Mouse (Mus musculus) urinary bladder, postnatal 36 days (tissue): ENCODE data around the gene Rab25.
A peak's percentile ranks its signal among the peaks of the same experiment; 100 is the strongest.

Experiments
- DNase-seq, 2 experiments: peaks; one replicate each; pipeline ENCODE4 v3.0.0; 2022; ENCODE audit warnings: low spot score in 2 of 2, mixed read lengths in 1 of 2

Gene Rab25

GRCm38 (mm10) chr3:88567892-88568291 lies 19.8 kb upstream of the Rab25 start:
- peak in 1 of 2 experiments; percentile 48 for DNase-seq

- DNase-seq = no peak
Measured at GRCm38 (mm10) chr3:88566536-88567061, 18.5 kb upstream of the Rab25 start.

DNA sequence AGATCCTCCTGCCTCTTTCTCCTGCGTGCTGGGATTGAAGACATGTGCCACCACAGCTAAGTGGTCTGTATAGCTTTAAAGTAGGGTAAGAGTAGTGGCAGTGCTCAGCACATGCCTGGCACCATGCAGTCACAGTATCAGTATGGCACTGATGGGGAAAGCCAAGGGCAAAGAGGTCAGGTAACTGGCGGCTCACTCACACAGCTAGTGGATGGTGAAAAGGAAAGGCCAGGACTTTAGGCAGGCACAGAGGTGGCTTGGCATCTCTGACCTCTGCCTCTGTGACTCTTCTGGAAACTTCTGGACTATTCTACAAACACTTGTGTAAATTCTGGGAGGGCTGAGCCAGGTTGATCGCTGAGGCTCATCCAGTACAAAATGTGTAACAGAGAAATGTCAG lies 18.0 kb upstream of the Rab25 start:
- no peak for DNase-seq

DNA sequence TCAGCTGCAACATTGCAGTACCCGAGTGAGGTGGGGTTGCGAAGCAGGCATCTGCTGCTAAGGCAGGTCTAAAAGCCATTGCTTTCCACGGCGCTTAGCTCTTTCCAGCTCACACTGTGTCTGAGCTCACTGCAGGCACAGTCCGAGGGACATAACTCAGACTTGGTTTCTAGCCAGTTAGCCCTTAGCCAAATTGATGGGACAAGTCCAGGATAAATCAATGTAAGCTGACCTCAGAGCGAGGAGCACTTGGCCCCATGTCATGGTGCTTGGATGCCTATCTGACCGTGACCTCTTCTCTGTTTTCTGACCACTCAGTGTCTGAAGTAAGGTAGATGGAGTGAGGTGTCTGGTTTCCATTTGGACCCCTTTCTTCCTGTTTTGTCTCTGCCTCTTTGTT lies 15.9 kb upstream of the Rab25 start:
- no peak for DNase-seq

DNA sequence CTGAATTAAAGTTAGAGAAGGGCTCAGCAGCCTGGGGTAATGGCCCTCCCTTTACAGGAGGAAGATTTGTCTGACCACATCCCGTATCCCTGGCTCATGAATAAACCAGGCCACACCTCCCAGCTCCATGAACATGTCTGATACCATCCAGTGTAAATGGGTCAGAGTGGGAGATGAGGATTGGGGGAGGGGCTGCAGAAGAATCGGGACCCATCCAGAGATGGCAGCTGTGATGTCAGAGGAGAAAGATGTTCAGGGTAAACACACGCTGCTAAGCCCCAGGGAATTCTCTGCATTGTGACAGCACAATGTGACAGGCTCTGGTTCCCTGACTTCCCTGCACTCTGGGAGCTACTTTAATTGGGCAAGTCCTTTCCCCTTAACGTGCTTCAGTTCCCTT lies 15.3 kb upstream of the Rab25 start:
- no peak for DNase-seq

DNA sequence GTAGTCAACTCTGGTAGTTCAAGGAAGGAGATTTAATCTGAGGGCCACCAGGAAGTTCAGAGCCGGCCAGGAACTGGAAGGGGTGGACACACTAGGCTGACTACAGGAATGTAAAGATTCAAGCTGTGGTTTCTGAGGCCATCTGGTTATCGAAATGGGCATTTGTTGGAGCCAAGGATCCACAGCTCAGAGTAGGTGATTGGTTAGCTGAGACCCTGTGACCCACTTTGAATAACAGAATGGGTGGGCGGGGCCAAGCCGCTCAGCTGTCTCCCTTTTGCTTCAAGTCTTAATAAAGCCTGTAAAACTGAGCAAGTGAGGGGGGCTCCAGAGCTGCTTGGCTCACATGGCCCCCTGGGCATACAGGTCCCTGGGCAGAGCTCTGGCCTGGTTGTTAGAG lies 13.9 kb upstream of the Rab25 start:
- no peak for DNase-seq

DNA sequence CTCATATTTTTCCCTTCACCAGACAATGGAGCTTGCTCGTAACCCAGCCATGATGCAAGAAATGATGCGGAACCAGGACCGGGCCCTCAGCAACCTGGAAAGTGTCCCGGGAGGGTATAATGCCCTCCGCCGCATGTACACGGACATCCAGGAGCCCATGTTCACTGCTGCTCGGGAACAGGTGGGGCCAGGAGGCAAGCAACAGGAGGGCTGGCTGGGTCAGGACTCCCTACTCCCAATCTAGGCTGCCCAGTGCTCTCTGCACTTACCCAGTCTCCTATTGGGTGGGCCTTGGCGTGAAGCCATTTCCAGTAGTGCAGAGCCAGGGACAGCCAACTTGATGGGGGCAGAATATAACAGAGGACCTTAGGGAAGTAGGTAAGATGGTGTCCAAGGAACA lies 11.5 kb upstream of the Rab25 start:
- no peak for DNase-seq

DNA sequence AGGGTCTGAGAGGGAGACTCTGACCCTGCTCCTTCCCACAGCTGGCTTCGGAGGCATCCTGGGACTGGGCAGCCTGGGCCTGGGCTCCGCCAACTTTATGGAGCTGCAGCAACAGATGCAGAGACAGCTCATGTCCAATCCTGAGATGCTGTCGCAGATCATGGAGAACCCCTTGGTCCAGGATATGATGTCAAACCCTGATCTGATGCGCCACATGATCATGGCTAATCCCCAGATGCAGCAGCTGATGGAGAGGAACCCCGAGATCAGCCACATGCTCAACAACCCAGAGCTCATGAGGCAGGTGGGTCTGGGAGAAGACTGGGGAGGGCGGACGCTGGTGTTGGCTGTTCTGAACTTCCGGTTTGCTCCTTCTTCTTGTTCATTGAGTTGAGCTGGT lies 8.5 kb upstream of the Rab25 start:
- DNase-seq = no peak

GRCm38 (mm10) chr3:88555731-88556130 lies 7.6 kb upstream of the Rab25 start:
- DNase-seq = no peak

GRCm38 (mm10) chr3:88555069-88555605 lies 7.0 kb upstream of the Rab25 start:
- DNase-seq = no peak

- peak in 1 of 2 experiments; percentile 35 for DNase-seq
Measured at GRCm38 (mm10) chr3:88553880-88554586, 5.9 kb upstream of the Rab25 start.

DNA sequence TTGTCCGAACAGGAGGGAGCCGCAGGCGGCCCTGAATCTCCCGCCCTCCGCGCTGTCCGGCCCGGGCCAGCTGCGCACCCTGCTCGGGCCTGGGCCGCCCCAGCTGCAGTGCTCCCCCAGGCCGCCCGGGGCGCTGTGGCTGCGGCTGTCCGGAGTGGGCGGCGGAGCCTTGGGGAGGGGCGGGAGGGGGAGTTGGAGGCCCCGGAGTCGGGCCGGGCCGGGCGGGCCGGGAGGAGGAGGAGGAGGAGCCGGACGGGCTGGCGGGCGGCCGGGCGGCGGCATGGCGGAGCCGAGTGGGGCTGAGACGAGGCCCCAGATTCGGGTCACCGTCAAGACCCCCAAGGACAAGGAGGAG lies 5.4 kb upstream of the Rab25 start, which contains the start of gene Ubqln4:
TSS of gene Ubqln4 (plus strand) at position 234 of the 355 bp plus-strand sequence.
- peak; percentile 89 to 90 for DNase-seq

DNA sequence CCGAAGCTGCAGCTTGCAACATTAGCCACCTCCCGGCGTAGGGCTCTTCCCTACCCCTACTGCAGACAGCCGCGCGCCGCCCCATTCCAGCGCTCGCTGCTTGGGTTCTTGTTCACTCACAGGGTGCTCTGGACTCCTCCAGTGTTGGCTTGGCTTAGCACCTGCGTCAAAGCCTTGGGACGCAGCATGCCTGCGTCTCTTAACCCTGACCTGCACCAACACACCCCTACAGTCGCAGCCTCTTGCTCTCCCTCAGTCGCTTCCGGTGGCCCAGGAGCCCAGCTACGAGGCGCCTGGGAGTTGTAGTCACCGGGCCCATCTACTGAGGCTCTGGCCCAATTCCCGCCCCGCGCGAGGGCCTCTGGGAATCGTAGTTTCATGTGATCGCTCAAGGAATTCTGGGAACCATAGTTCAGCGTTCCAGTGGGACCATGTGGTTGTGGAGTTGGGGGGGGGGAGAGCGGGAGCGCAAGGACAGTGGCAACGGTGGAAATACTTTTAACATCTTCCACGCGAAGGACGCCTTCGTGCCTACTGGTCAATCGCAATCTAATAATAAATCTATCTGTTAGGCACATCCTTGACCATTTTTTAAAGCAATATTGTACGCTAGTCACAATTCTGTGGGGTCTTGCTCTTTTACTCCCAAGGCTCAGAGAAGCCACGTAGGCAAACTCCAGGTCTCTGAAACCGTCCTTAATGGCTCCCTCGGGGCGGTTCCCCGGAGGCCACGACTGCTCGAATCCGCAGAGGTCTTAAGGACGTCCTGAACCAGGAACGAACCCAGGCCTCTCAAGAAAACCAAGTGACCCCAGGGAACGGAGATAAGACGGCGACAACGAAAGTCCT lies 4.8 kb upstream of the Rab25 start, which contains the start of gene Lamtor2:
TSS of gene Lamtor2 (minus strand) at position 399 of the 849 bp plus-strand sequence.
- DNase-seq = peak; percentile 97 to 98

DNA sequence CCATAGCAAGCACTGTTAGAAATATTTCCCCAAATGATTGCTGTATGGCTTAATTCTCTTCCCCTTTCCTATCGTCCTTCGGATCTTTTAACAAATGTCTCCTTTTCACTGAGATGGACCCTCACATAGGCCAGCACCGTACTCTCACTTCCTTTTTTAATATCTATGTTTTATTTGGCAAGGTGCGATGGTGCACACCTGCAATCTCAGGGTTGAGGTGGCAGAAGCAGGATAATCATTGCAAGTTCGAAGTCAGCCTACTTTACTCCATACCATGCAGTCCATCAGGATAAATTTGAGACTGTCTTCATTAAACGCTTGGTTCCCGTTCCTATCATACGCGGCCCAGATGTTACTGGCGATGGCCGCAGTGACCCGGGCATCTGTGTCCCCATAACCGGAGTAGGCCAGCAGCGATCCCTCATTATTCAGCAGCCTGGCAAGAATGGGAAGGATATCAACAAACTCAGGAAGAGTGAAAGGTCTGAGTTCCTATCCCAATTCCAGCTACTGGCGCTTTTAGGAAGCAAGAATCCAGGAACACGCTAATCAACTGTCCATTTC lies 4.1 kb upstream of the Rab25 start:
- no peak for DNase-seq

- no peak for DNase-seq
Measured at GRCm38 (mm10) chr3:88551586-88551985, 3.5 kb upstream of the Rab25 start.

GRCm38 (mm10) chr3:88546674-88547418 lies 1.3 kb downstream of the Rab25 start:
- no peak for DNase-seq

DNA sequence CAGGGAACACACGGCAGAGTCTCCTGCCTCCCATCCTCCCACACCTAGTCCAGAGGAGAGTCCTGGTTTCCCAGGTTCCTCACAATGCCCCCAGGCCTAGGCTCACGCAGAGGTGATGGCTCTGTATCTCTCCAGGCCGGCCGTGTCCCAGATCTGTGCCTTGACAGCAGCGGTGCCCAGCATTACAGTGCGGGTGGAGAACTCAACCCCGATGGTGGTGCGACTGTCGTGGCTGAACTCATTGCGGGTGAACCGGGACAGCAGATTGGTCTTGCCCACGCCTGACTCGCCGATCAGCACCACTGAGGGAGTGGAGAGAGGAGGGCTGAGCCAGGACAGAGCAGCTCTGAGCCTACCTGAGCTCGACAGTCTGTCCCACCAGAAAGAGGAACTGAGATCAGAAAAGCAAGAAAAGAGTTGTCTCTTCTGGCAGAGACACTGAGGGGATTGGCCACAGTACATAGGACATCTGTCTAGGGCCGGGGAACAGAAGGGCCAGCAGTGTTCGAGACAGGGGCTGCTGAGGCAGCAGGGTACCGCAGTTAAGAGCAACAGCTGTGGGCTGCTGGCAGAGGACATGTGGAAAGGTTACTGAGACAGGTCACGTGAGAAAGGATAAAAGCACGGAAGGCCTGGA lies 3.0 kb downstream of the Rab25 start:
- DNase-seq = no peak

- no peak for DNase-seq
Measured at GRCm38 (mm10) chr3:88544514-88544913, 3.6 kb downstream of the Rab25 start.

DNA sequence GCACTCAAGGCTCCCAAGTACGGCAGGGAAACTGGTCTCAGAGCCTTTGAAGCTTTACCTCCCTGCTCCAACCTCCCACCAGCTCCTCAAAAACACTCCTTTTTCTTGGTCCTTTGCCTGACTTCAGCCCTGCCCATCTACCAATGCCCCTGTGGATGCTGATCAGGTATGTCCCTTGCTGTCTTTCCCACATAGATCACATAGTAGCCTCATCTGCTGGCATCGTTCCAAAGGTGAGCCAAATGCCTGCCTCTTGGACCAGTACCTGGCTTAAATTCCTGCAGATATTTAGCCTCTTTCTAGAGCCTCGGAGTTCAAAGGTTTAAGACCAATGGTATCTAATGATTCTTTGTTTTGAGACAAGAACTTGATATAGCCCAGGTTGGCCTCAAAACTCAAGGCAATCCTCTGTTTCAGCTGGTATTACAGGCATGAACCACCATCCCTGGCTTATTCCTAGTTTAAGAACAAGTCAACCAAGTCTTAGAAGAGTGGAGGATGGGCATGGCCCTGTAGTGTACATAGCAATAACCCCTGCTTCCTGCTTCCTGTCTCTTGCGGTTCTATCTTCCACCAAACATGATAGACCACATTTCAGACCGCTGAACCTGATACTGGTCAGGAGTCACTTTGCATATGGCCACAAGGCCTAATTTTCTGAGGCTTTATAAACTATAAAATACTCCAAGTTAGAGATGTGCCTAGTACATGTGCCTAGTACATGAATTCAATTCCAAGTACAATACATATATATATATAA lies 4.3 kb downstream of the Rab25 start:
- no peak for DNase-seq

- no peak for DNase-seq
Measured at GRCm38 (mm10) chr3:88543174-88543573, 4.9 kb downstream of the Rab25 start.
